Mouse (Mus musculus): ENCODE results near the gene Hist2h3c2. TPM values are rescaled to one million over a fixed set of nuclear protein-coding genes. Genes with fewer than 3 reads are reported as not detected.
A peak's percentile ranks its signal among the peaks of the same experiment; 100 is the strongest.
"Not testable (repeated sequence)": the region's sequence is repeated elsewhere in the genome, so short reads cannot be mapped to it uniquely, and the experiment has no call there.

Gene Hist2h3c2
- polyA plus RNA-seq, 1 experiment from 2014 or later: 6.4 TPM

DNA sequence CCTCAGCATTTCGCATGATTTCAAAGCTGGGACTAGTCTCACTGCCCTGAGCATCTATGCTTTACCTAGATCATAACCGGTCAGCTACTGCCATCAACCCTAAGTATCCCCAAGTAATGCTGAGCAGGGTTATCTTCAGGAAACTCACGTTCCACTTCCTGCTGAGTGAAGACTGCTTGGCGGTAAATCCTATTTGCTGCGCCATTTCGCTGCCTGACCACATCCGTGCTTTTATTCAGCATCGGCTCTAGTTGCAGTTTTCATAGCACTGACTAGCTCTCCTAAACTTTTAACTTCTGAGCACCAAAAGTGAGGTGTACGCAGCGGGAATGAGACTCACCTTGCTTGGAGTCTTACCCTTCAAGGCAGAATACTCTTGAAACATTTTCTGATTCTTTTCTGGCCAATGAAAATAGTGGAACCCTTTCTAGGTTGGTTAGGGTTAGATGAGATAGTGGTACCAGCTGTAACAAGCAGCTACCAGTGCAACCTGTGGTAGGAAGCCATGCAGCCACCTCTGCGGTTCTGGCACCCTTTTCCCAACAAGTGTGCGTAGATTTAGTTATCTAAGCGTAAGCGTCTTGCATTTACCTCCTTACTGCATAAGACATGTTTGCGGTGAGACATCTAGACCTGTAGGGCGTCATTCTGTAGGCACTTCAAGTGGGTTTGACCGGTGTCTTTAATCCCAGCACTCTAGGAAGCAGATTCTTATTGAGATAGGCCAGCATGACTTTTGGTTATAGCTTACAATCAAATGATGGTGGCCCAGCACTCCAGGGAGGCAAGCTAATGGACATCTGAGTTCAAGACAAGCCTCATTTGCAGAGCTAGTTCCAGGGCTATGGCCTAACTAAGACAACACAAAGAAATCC is 34.9 kb upstream of the Hist2h3c2 start:
- Histone ChIP-seq H3K36me3 (ENCODE audit: control insufficient read depth, insufficient read depth, low read length) (no peaks in the 10 kb centered on the region), H3K4me1 (ENCODE audit: control insufficient read depth in 2 of 2, insufficient read depth in 2 of 2, low read length in 2 of 2) (peaks cover 0 to 5% of the 10 kb centered on the region in 2 experiments; a peak in 3 of 4 replicates), H3K27me3 (ENCODE audit: control insufficient read depth, insufficient read depth, low read length) (no peaks in the 10 kb centered on the region), H3K4me2 (ENCODE audit: low read length) (no peak overlapping the region), H3K27ac (replicated peaks in 1 of 2; ENCODE audit: control insufficient read depth in 1 of 2, insufficient read depth in 1 of 2, low read depth in 2 of 2, low read length in 2 of 2) (no peak overlapping the region), H3K4me3 (ENCODE audit: control insufficient read depth in 1 of 2, insufficient read depth in 1 of 2, low read depth in 1 of 2, low read length in 2 of 2) (no peak overlapping the region), H3K9me3 (ENCODE audit: control insufficient read depth, low read length) (no peaks in the 10 kb centered on the region), H3K9ac (ENCODE audit: low read length) (no peak overlapping the region)
- no peak for ATAC-seq (ENCODE audit: insufficient number of reproducible peaks, insufficient read depth, low FRiP score, low read depth)
- 77% methylated on average over 17 of the region's 17 CpGs for WGBS

DNA sequence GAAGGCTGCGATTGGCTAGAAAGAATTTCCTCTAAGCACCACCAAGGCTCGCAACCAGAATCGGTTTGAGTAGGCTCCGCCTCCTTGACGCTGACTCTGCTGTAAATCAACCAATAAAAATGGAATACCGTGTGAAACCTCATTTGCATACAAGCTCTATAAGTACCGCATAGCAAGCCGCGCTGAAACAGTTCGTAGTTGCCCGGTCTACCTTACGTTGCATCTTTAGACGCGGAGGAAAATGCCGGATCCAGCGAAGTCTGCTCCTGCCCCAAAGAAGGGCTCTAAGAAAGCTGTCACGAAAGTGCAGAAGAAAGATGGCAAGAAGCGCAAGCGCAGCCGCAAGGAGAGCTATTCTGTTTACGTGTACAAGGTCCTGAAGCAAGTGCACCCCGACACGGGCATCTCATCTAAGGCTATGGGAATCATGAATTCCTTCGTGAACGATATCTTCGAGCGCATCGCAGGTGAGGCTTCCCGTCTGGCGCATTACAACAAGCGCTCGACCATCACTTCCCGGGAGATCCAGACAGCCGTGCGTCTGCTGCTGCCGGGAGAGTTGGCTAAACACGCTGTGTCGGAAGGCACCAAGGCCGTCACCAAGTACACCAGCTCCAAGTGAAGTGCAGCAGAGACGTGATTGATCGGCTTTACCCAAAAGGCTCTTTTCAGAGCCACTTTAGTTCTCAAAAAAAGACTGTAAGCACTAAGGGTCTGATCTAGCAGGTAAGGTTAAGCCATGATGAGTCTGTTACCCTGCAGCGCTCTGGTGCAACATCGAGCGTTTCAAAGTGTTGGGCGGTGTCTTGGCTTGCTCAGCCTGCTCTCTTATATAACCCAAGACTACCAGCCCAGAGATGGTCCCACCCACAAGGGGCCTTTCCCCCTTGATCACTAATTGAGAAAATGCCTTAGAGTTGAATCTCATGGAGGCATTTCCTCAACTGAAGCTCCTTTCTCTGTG is 30.9 kb upstream of the Hist2h3c2 start, which contains the start of gene Hist2h2bb:
Gene Hist2h2bb, plus strand, starts transcription at position 242 of the 964 bp plus-strand sequence.
- peak; percentile 93 for ATAC-seq (ENCODE audit: insufficient number of reproducible peaks, insufficient read depth, low FRiP score, low read depth)
- Histone ChIP-seq H3K4me1 (ENCODE audit: control insufficient read depth in 2 of 2, insufficient read depth in 2 of 2, low read length in 2 of 2) (peaks cover 2 to 5% of the 10 kb centered on the region in 2 experiments; a peak in 3 of 4 replicates), H3K27me3 (ENCODE audit: control insufficient read depth, insufficient read depth, low read length) (no peaks in the 10 kb centered on the region), H3K4me3 (ENCODE audit: control insufficient read depth in 1 of 2, insufficient read depth in 1 of 2, low read depth in 1 of 2, low read length in 2 of 2) (peak within 1 kb of the TSS; percentile 49 to 53), H3K9ac (ENCODE audit: low read length) (peak within 1 kb of the TSS; percentile 83), H3K27ac (replicated peaks in 1 of 2; ENCODE audit: control insufficient read depth in 1 of 2, insufficient read depth in 1 of 2, low read depth in 2 of 2, low read length in 2 of 2) (peak within 1 kb of the TSS; percentile 87 to 95), H3K4me2 (ENCODE audit: low read length) (peak within 1 kb of the TSS; percentile 95), H3K9me3 (ENCODE audit: control insufficient read depth, low read length) (no peaks in the 10 kb centered on the region), H3K36me3 (ENCODE audit: control insufficient read depth, insufficient read depth, low read length) (no peaks in the 10 kb centered on the region)
- under 1% methylated on average over 45 of the region's 45 CpGs for WGBS

DNA sequence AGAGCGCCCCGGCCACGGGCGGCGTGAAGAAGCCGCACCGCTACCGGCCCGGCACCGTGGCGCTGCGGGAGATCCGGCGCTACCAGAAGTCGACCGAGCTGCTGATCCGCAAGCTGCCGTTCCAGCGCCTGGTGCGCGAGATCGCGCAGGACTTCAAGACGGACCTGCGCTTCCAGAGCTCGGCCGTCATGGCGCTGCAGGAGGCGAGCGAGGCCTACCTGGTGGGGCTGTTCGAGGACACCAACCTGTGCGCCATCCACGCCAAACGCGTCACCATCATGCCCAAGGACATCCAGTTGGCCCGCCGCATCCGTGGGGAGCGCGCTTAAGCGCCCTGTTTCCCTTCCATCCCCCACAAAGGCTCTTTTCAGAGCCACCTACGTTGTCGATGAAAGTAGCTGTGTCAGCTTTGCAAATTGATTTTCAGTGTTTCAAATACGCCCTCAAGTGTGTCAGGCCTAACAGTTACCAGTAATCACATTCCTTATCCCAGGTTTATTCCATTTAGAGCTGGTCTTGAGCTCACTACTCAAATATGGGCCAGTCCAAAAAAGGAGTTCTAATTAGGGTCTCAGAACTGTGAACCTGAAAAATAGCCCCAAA is 29.9 kb upstream of the Hist2h3c2 start:
- H3K4me1 ChIP-seq (ENCODE audit: control insufficient read depth in 2 of 2, insufficient read depth in 2 of 2, low read length in 2 of 2): peaks cover 7 to 13% of the 10 kb centered on the region in 2 experiments
- not testable (repeated sequence) for H3K36me3 ChIP-seq (ENCODE audit: control insufficient read depth, insufficient read depth, low read length); H3K9me3 ChIP-seq (ENCODE audit: control insufficient read depth, low read length); H3K27me3 ChIP-seq (ENCODE audit: control insufficient read depth, insufficient read depth, low read length)
- peak overlapping the region; percentile 87 to 95 for H3K27ac ChIP-seq (replicated peaks in 1 of 2; ENCODE audit: control insufficient read depth in 1 of 2, insufficient read depth in 1 of 2, low read depth in 2 of 2, low read length in 2 of 2)
- ATAC-seq (ENCODE audit: insufficient number of reproducible peaks, insufficient read depth, low FRiP score, low read depth): 0 out of 2 replicates have a peak, but pooled peaks have one; percentile 11
- 2% methylated on average over 9 of the region's 44 CpGs for WGBS
- peak overlapping the region; percentile 49 to 53 for H3K4me3 ChIP-seq (ENCODE audit: control insufficient read depth in 1 of 2, insufficient read depth in 1 of 2, low read depth in 1 of 2, low read length in 2 of 2)
- H3K4me2 ChIP-seq (ENCODE audit: low read length): peak overlapping the region; percentile 95
- peak overlapping the region; percentile 79 for H3K9ac ChIP-seq (ENCODE audit: low read length)

DNA sequence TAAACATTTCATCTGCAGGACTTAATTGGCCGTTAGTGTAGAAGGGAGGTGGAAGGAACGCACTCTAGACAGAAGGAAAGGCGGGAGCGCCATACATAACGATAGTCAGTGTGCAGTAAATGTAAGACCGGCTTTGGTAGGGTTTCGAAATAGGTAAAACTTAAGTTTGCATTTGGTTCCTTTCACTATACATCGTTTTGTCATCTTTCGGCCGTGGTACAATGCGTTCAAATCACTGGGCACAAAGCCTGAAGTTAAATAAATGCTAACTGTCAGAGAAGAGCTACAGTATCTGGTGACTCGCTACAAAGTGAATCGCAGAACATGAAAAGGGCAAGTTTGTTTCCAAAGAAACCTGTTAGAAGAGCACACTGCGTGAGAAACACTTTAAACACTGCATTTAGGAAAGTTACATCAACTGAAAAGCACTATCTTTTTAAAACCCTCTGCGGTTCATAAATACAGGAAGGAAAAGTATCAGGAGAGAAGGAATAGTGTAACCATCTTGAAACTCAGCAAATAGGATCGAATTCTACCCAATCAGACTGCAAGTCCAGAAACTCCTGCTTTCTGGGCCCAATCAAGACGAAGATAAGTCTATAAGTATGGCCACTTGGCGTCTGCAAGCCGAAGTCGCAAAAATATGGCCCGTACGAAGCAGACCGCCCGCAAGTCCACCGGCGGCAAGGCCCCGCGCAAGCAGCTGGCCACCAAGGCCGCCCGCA is 29.3 kb upstream of the Hist2h3c2 start, which contains the start of gene Hist2h3b:
Gene Hist2h3b, plus strand, starts transcription at position 604 of the 725 bp plus-strand sequence.
- Histone ChIP-seq H3K9me3 (ENCODE audit: control insufficient read depth, low read length) (no peaks in the 10 kb centered on the region), H3K4me1 (ENCODE audit: control insufficient read depth in 2 of 2, insufficient read depth in 2 of 2, low read length in 2 of 2) (peaks cover 10 to 13% of the 10 kb centered on the region in 2 experiments), H3K27me3 (ENCODE audit: control insufficient read depth, insufficient read depth, low read length) (no peaks in the 10 kb centered on the region), H3K36me3 (ENCODE audit: control insufficient read depth, insufficient read depth, low read length) (no peaks in the 10 kb centered on the region), H3K4me3 (ENCODE audit: control insufficient read depth in 1 of 2, insufficient read depth in 1 of 2, low read depth in 1 of 2, low read length in 2 of 2) (peak within 1 kb of the TSS; percentile 49 to 53), H3K9ac (ENCODE audit: low read length) (peak within 1 kb of the TSS; percentile 79), H3K27ac (replicated peaks in 1 of 2; ENCODE audit: control insufficient read depth in 1 of 2, insufficient read depth in 1 of 2, low read depth in 2 of 2, low read length in 2 of 2) (peak within 1 kb of the TSS; percentile 87 to 95), H3K4me2 (ENCODE audit: low read length) (peak within 1 kb of the TSS; percentile 95)
- ATAC-seq (ENCODE audit: insufficient number of reproducible peaks, insufficient read depth, low FRiP score, low read depth): peak; percentile 60
- 28% methylated on average over 28 of the region's 30 CpGs for WGBS

DNA sequence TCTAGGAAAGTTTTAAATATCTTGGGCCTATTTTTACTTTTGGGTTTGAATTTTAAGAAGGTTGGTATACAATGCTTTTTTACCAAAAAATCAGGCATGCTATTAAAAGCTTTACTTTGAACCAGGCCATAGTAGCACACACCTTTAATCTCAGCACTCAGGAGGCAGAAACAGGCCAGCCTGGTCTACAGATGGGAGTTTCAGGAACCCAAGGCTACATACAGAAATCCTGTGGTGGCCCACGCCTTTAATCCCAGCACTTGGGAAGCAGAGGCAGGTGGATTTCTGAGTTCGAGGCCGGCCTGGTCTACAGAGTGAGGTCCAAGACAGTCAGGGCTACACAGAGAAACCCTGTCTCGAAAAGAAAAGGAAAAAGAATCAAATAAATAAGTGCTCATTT is 28.6 kb upstream of the Hist2h3c2 start:
- Histone ChIP-seq H3K27me3 (ENCODE audit: control insufficient read depth, insufficient read depth, low read length) (no peaks in the 10 kb centered on the region), H3K9ac (ENCODE audit: low read length) (no peak overlapping the region), H3K4me2 (ENCODE audit: low read length) (peak overlapping the region; percentile 95; the same call in 1 of the 2 replicates), H3K36me3 (ENCODE audit: control insufficient read depth, insufficient read depth, low read length) (no peaks in the 10 kb centered on the region), H3K27ac (replicated peaks in 1 of 2; ENCODE audit: control insufficient read depth in 1 of 2, insufficient read depth in 1 of 2, low read depth in 2 of 2, low read length in 2 of 2) (peak overlapping the region in 1 of 2 experiments; percentile 87; a peak in 2 of 4 replicates), H3K4me1 (ENCODE audit: control insufficient read depth in 2 of 2, insufficient read depth in 2 of 2, low read length in 2 of 2) (peaks cover 10 to 13% of the 10 kb centered on the region in 2 experiments), H3K4me3 (ENCODE audit: control insufficient read depth in 1 of 2, insufficient read depth in 1 of 2, low read depth in 1 of 2, low read length in 2 of 2) (no peak overlapping the region), H3K9me3 (ENCODE audit: control insufficient read depth, low read length) (no peaks in the 10 kb centered on the region)
- ATAC-seq (ENCODE audit: insufficient number of reproducible peaks, insufficient read depth, low FRiP score, low read depth): no peak
- WGBS: 80% methylated on average over 4 of the region's 4 CpGs

DNA sequence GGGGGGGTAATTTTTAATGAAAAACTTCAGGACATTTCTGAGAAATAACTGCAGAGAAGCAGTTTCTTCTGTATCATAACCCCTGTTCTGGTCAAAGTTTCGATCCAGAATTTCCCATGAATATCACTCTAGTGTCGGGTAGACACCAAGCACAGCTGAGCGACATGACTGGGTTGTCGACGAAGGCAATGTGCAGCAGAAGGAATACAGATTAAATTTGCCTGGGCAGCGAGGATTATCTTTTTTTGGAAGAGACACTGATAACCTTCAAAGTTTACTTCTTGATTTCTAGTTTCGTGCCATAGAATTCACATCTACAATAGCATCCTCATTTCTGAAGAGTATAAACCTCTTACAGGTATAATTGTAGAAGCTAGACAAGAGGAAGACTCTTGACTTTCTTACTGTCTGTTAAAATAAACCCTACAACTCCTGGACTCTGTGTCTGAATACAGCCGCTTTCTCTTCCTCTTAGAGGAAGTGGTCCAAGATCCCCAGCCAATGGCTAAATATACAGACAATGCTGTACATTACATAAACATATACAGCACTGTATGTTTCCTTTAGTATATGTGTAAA is 27.3 kb upstream of the Hist2h3c2 start:
- H3K4me3 ChIP-seq (ENCODE audit: control insufficient read depth in 1 of 2, insufficient read depth in 1 of 2, low read depth in 1 of 2, low read length in 2 of 2): no peak overlapping the region
- no peaks in the 10 kb centered on the region for H3K36me3 ChIP-seq (ENCODE audit: control insufficient read depth, insufficient read depth, low read length)
- H3K9ac ChIP-seq (ENCODE audit: low read length): no peak overlapping the region
- H3K4me2 ChIP-seq (ENCODE audit: low read length): no peak overlapping the region
- no peak overlapping the region for H3K27ac ChIP-seq (replicated peaks in 1 of 2; ENCODE audit: control insufficient read depth in 1 of 2, insufficient read depth in 1 of 2, low read depth in 2 of 2, low read length in 2 of 2)
- no peaks in the 10 kb centered on the region for H3K27me3 ChIP-seq (ENCODE audit: control insufficient read depth, insufficient read depth, low read length)
- WGBS: 59% methylated on average over 8 of the region's 8 CpGs
- H3K9me3 ChIP-seq (ENCODE audit: control insufficient read depth, low read length): no peaks in the 10 kb centered on the region
- peaks cover 15 to 19% of the 10 kb centered on the region in 2 experiments for H3K4me1 ChIP-seq (ENCODE audit: control insufficient read depth in 2 of 2, insufficient read depth in 2 of 2, low read length in 2 of 2)
- ATAC-seq (ENCODE audit: insufficient number of reproducible peaks, insufficient read depth, low FRiP score, low read depth): no peak
